Mouse (Mus musculus): ENCODE results near the gene Vmn1r211. TPM values are rescaled to one million over a fixed set of nuclear protein-coding genes. Genes with fewer than 3 reads are reported as not detected.
"Not testable (repeated sequence)": the region's sequence is repeated elsewhere in the genome, so short reads cannot be mapped to it uniquely, and the experiment has no call there.

Gene Vmn1r211
- not detected in 2 replicates for polyA plus RNA-seq (2012; ENCODE audit: insufficient read depth, insufficient read length, missing spikeins)

DNA sequence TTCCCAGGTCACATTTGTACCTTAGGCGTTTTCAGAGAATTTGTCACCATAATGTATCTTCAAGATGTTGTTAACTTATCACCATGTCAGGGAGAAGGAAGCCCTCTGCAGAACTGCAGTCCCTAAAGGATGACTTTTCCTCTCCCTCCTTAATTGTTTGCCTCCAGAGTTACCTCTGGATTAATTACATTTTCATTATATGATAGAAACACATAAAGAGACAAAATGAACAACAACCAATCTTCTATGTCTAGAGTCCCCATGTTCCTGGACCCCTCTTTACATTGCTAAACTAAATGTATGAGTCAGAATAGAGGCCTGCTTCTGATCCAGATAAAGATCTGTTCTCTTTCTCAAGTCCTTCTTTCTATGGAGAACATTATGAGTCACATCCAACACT is at the start of gene Vmn1r211:
Gene Vmn1r211 (minus strand): TSS at position 101 of the 400 bp plus-strand sequence.
- H3K4me1 ChIP-seq (ENCODE audit: control insufficient read depth, insufficient read depth, insufficient read length, low read length) = no peaks in the 10 kb centered on the region
- no peak within 1 kb of the TSS for H3K4me3 ChIP-seq (ENCODE audit: insufficient read depth, low read depth, low read length)
- H3K27ac ChIP-seq (replicated peaks; ENCODE audit: low read depth, low read length) = no peak within 1 kb of the TSS

DNA sequence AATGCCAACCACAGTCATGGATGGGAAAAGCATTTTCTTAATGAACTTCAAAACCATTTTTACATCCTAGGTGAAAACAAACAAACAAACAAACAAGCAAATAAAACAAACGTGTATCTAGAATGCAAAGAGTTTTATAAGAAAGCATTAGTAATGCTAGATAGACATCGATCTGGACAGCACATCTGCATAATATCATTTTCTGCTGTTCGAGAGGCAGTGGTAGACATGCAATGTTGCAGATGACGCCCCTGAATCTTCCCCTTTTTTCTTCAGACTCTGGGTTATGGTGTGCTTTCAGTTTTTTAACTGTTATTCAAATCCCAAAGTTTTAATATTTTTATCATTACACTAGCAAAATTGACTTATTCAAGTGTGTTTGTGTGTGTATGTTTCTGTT is 26.7 kb upstream of the Vmn1r211 start, which contains the start of gene Vmn1r212:
Gene Vmn1r212 (minus strand): TSS at position 101 of the 400 bp plus-strand sequence.
- Histone ChIP-seq H3K4me1 (ENCODE audit: control insufficient read depth, insufficient read depth, insufficient read length, low read length) (no peaks in the 10 kb centered on the region), H3K4me3 (ENCODE audit: insufficient read depth, low read depth, low read length) (no peak within 1 kb of the TSS), H3K27ac (replicated peaks; ENCODE audit: low read depth, low read length) (no peak within 1 kb of the TSS)

DNA sequence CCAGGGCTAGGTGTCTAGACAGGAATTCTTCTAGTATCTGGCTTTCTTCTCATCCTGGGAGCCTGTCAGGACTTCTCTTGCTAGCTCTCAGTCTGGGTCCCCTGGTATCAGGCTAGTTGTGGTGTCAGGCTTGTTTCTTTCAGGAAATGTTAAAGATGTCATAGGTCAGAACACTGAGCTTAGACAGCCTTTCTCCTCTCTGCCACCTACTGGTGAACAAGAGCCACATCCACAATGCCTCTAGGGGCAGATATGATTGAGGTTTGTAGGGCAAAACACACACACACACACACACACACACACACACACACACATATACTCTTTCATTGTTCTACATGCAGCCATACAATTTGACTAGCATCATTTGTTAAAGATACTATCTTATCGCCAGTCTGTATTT is 21.9 kb upstream of the Vmn1r211 start:
- no peak overlapping the region for H3K4me3 ChIP-seq (ENCODE audit: insufficient read depth, low read depth, low read length)
- no peaks in the 10 kb centered on the region for H3K4me1 ChIP-seq (ENCODE audit: control insufficient read depth, insufficient read depth, insufficient read length, low read length)
- no peak overlapping the region for H3K27ac ChIP-seq (replicated peaks; ENCODE audit: low read depth, low read length)

DNA sequence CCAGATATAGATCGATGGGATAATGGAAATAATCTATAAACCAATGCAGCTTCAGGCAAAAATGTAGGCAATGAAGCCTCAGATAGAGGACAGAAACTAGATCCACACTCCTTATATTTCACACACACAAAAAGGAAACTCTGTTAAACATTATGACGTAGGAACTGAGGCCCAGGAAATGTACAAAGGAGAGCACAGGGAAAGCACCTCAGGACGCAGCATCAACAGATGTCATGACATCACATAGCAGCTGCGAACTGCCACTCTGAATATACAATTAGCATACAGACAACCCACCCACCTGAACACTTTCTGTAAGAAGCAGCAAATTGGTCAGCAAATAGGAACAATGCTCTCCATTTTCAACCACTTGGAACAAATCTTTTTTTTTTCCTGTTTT is 2.6 kb downstream of the Vmn1r211 start:
- Histone ChIP-seq H3K4me3 (ENCODE audit: insufficient read depth, low read depth, low read length) (no peak overlapping the region), H3K27ac (replicated peaks; ENCODE audit: low read depth, low read length) (no peak overlapping the region)

DNA sequence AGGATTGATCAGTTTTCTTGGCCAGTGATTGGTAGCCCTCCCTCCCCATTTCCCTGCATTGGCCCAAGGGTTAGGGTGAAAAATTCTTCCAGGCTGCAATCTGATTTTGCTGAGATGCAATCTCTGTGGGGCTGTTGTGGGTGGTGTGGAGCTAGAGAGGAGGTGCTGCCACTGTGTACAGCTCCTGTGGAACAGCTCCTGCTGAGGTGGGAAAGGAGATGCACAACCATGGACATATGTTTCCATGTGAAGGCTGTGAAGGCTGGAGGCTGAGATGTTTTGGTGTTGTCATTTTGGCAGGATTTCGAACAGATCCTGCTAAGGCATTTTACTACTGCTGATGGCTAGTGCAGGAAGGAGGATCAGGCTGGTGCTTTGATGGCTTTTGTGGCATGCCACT is 10.6 kb downstream of the Vmn1r211 start:
- Histone ChIP-seq H3K4me3 (ENCODE audit: insufficient read depth, low read depth, low read length) (no peak overlapping the region), H3K4me1 (ENCODE audit: control insufficient read depth, insufficient read depth, insufficient read length, low read length) (no peaks in the 10 kb centered on the region), H3K27ac (replicated peaks; ENCODE audit: low read depth, low read length) (no peak overlapping the region)

More for the DNA sequence above, 2.6 kb downstream of the Vmn1r211 start:
- H3K4me1 ChIP-seq (ENCODE audit: control insufficient read depth, insufficient read depth, insufficient read length, low read length) = no peaks in the 10 kb centered on the region

DNA sequence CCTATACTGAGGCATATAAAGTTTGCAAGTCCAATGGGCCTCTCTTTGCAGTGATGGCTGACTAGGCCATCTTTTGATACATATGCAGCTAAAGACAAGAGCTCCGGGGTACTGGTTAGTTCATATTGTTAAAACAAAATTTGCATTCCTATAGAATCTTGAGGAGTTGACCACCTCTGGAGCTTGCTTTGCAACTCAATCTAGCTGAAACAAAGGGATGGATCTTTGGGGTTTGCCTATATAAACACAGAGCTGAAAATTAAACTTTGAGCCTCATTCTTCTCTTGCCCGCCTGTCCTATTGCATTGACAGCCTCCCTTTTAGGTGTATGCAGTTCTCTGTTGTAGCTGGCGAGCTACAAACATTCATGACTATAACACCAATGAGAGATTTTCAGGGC is 13.1 kb downstream of the Vmn1r211 start:
- not testable (repeated sequence) for H3K4me3 ChIP-seq (ENCODE audit: insufficient read depth, low read depth, low read length); H3K4me1 ChIP-seq (ENCODE audit: control insufficient read depth, insufficient read depth, insufficient read length, low read length); H3K27ac ChIP-seq (replicated peaks; ENCODE audit: low read depth, low read length)

GRCm38 (mm10) chr13:22831248-22831647 is 26.1 kb downstream of the Vmn1r211 start, which contains the start of gene Vmn1r210:
TSS of gene Vmn1r210 (minus strand) at chr13:22831348.
- Histone ChIP-seq H3K4me3 (ENCODE audit: insufficient read depth, low read depth, low read length) (no peak within 1 kb of the TSS), H3K4me1 (ENCODE audit: control insufficient read depth, insufficient read depth, insufficient read length, low read length) (no peaks in the 10 kb centered on the region), H3K27ac (replicated peaks; ENCODE audit: low read depth, low read length) (no peak within 1 kb of the TSS)

- not testable (repeated sequence) for H3K4me3 ChIP-seq (ENCODE audit: insufficient read depth, low read depth, low read length); H3K27ac ChIP-seq (replicated peaks; ENCODE audit: low read depth, low read length); H3K4me1 ChIP-seq (ENCODE audit: control insufficient read depth, insufficient read depth, insufficient read length, low read length)
Measured at GRCm38 (mm10) chr13:22829395-22829794, 28.0 kb downstream of the Vmn1r211 start.

DNA sequence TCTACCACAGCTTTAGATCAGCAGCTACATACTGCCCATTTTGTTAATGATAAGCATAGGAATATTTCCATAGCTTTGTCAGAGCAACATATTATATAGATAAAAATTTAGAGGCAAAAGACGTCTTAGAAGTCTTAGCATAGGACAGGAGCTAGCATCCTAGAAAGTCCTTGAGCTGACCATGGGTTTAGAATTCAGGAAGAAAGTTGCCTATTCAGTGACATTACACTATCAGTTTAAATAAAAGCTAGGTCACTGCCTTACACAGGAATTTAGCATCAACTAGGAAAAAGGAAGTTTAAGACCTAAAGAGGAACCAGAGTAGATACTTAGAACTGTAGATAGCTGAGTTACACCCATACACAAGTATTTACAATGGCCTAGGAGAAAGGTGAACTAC is 35.8 kb downstream of the Vmn1r211 start:
- not testable (repeated sequence) for H3K27ac ChIP-seq (replicated peaks; ENCODE audit: low read depth, low read length); H3K4me1 ChIP-seq (ENCODE audit: control insufficient read depth, insufficient read depth, insufficient read length, low read length); H3K4me3 ChIP-seq (ENCODE audit: insufficient read depth, low read depth, low read length)

DNA sequence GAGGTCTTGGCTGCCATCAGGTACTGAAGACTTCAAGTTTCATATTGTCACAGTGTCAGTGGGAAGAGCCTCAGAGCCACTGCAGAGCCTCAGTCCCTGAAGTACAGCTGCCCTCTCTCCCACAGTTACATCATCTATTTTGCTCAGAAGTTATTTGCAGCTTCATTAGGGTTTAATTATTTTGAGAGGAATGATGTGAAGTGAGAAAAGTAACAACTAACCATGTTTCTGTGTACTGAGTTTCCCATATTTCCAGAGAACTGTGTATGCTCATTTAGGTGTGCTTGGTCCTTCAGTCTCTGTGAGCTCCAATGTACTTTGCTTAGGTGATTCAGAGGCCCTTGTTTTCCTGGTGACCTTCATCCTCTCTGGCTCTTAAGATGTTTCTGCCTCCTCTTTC is 47.8 kb downstream of the Vmn1r211 start, which contains the start of gene Vmn1r209:
Gene Vmn1r209 (minus strand): TSS at position 101 of the 400 bp plus-strand sequence.
- not testable (repeated sequence) for H3K4me3 ChIP-seq (ENCODE audit: insufficient read depth, low read depth, low read length); H3K4me1 ChIP-seq (ENCODE audit: control insufficient read depth, insufficient read depth, insufficient read length, low read length); H3K27ac ChIP-seq (replicated peaks; ENCODE audit: low read depth, low read length)

Other genes starting within 250 kb of the Vmn1r211 start
- gene Vmn1r206, start 233.3 kb downstream of the Vmn1r211 start, polyA plus RNA-seq (2012; ENCODE audit: insufficient read depth, insufficient read length, missing spikeins) = not detected in 2 replicates
- gene Vmn1r207-ps, start 127.9 kb downstream of the Vmn1r211 start, polyA plus RNA-seq (2012; ENCODE audit: insufficient read depth, insufficient read length, missing spikeins) = not detected in 2 replicates
- not detected in 2 replicates for gene Vmn1r208, start 80.2 kb downstream of the Vmn1r211 start, polyA plus RNA-seq (2012; ENCODE audit: insufficient read depth, insufficient read length, missing spikeins)
- not detected in 2 replicates for gene Vmn1r209, start 47.9 kb downstream of the Vmn1r211 start, polyA plus RNA-seq (2012; ENCODE audit: insufficient read depth, insufficient read length, missing spikeins)
- gene Vmn1r210, start 26.2 kb downstream of the Vmn1r211 start, polyA plus RNA-seq (2012; ENCODE audit: insufficient read depth, insufficient read length, missing spikeins) = not detected in 2 replicates
- gene Vmn1r212, start 26.6 kb upstream of the Vmn1r211 start, polyA plus RNA-seq (2012; ENCODE audit: insufficient read depth, insufficient read length, missing spikeins) = not detected in 2 replicates
- not detected in 2 replicates for gene Vmn1r213, start 150.1 kb upstream of the Vmn1r211 start, polyA plus RNA-seq (2012; ENCODE audit: insufficient read depth, insufficient read length, missing spikeins)
- not detected in 2 replicates for gene Vmn1r214, start 172.9 kb upstream of the Vmn1r211 start, polyA plus RNA-seq (2012; ENCODE audit: insufficient read depth, insufficient read length, missing spikeins)
- gene Vmn1r215, start 210.5 kb upstream of the Vmn1r211 start, polyA plus RNA-seq (2012; ENCODE audit: insufficient read depth, insufficient read length, missing spikeins) = not detected in 2 replicates

Data from brown adipose tissue, adult 24 weeks (tissue).